Mouse (Mus musculus) liver, adult 2 months (tissue): ENCODE results near the gene Hmga2. TPM values are rescaled to one million over a fixed set of nuclear protein-coding genes. Genes with fewer than 3 reads are reported as not detected.

ENCODE experiments used
- DNase-seq: peaks from one replicate; pipeline ENCODE4 v3.0.0-alpha.2; 2011; ENCODE audit warnings: low read depth, low spot score; ENCODE audit errors: extremely low read depth
- H3K27ac ChIP-seq: fragments of 200-500 bp; replicated peaks from 2 replicates; pipeline ENCODE4 v1.5.1; 2012; ENCODE audit warnings: low read depth, mild to moderate bottlenecking, control low read depth, inconsistent platforms, low read length; ENCODE audit not compliant: insufficient read depth
- H3K27me3 ChIP-seq: fragments of 200-500 bp; 2 replicates; pipeline ENCODE4 v1.6.1; 2012; ENCODE audit warnings: mild to moderate bottlenecking, moderate library complexity, low read length, inconsistent platforms; ENCODE audit not compliant: control insufficient read depth, insufficient read depth
- H3K36me3 ChIP-seq: fragments of 200-500 bp; 2 replicates; pipeline ENCODE4 v1.6.1; 2012; ENCODE audit warnings: low read length, inconsistent platforms; ENCODE audit not compliant: control insufficient read depth, insufficient read depth
- H3K4me1 ChIP-seq: fragments of 200-500 bp; 2 replicates; pipeline ENCODE4 v1.6.1; 2011; ENCODE audit warnings: low read length; ENCODE audit not compliant: control insufficient read depth, insufficient read depth
- H3K4me3 ChIP-seq: fragments of 200-500 bp; 2 replicates; pipeline ENCODE4 v1.5.1; 2011; ENCODE audit warnings: low read depth, mild to moderate bottlenecking, control low read depth, low read length, moderate library complexity; ENCODE audit not compliant: insufficient read depth
- H3K79me2 ChIP-seq: fragments of 200-500 bp; 2 replicates; pipeline ENCODE4 v1.6.1; 2012; ENCODE audit warnings: inconsistent platforms, mild to moderate bottlenecking, low read length, moderate library complexity; ENCODE audit not compliant: control insufficient read depth, insufficient read depth
- H3K9ac ChIP-seq: fragments of 200-500 bp; 2 replicates; pipeline ENCODE4 v1.6.1; 2012; ENCODE audit warnings: low read depth, mild to moderate bottlenecking, control low read depth, inconsistent platforms, low read length
- CTCF ChIP-seq: fragments of 200-500 bp; IDR thresholded peaks from 2 replicates; pipeline ENCODE4 v1.5.1; 2011; ENCODE audit warnings: low read depth, low read length, control low read depth
- POLR2A ChIP-seq: fragments of 200-500 bp; IDR thresholded peaks from 2 replicates; pipeline ENCODE4 v1.6.1; 2011; ENCODE audit warnings: low read length, control low read depth; ENCODE audit not compliant: insufficient read depth; ENCODE audit errors: extremely low read depth
- WGBS: fragments of 180-500 bp; shearing (Covaris S2); methylation state at CpG from one replicate; pipeline ENCODE4 v1.1.7; 2018; 5-methylcytosine and 5-hydroxymethylcytosine counted together
- polyA plus RNA-seq: library from polyadenylated mRNA; depleted of rRNA; stranded (reverse); fragments of >200 nt; gene quantifications from 2 replicates; pipeline ENCODE4 v1.2.3, GENCODE M21; 2012
- total RNA-seq: library from RNA; depleted of rRNA; stranded (reverse); fragments of >200 nt; gene quantifications from 2 replicates; pipeline ENCODE4 v1.2.3, GENCODE M21; 2014

The Hmga2 gene
- total and polyA plus RNA-seq, 2 experiments: 0.05 TPM; not detected in 1

GRCm38 (mm10) chr10:120446206-120446605 is 30.1 kb downstream of the Hmga2 start:
- no peak overlapping the region for H3K9ac ChIP-seq
- DNase-seq: no peak
- no peaks in the 10 kb centered on the region for H3K79me2 ChIP-seq
- WGBS: 76% methylated on average over 9 of the region's 9 CpGs
- no peaks in the 10 kb centered on the region for H3K27me3 ChIP-seq
- TF ChIP-seq CTCF (no peak), POLR2A (no peak)
- H3K4me3 ChIP-seq: no peak overlapping the region
- H3K36me3 ChIP-seq: no peaks in the 10 kb centered on the region
- no peaks in the 10 kb centered on the region for H3K4me1 ChIP-seq
- H3K27ac ChIP-seq: no peak overlapping the region

GRCm38 (mm10) chr10:120444463-120445070 is 31.7 kb downstream of the Hmga2 start:
- H3K4me1 ChIP-seq: no peaks in the 10 kb centered on the region
- no peak for DNase-seq
- no peaks in the 10 kb centered on the region for H3K79me2 ChIP-seq
- no peak for TF ChIP-seq POLR2A
- no peak for TF ChIP-seq CTCF
- no peaks in the 10 kb centered on the region for H3K36me3 ChIP-seq
- H3K27ac ChIP-seq: no peak overlapping the region
- 94% methylated on average over 9 of the region's 9 CpGs for WGBS
- H3K4me3 ChIP-seq: no peak overlapping the region
- H3K9ac ChIP-seq: no peak overlapping the region
- H3K27me3 ChIP-seq: no peaks in the 10 kb centered on the region

- no peak for DNase-seq
- Histone ChIP-seq H3K27me3 (no peaks in the 10 kb centered on the region), H3K36me3 (no peaks in the 10 kb centered on the region), H3K4me1 (no peaks in the 10 kb centered on the region), H3K79me2 (no peaks in the 10 kb centered on the region), H3K9ac (no peak overlapping the region), H3K27ac (no peak overlapping the region), H3K4me3 (no peak overlapping the region)
- TF ChIP-seq CTCF: no peak
- no peak for TF ChIP-seq POLR2A
- WGBS: 94% methylated on average over 10 of the region's 10 CpGs
Observed at GRCm38 (mm10) chr10:120443757-120444311, 32.4 kb downstream of the Hmga2 start.

GRCm38 (mm10) chr10:120441254-120441653 is 35.0 kb downstream of the Hmga2 start:
- 75% methylated on average over 11 of the region's 11 CpGs for WGBS
- no peaks in the 10 kb centered on the region for H3K4me1 ChIP-seq
- DNase-seq: no peak
- H3K79me2 ChIP-seq: no peaks in the 10 kb centered on the region
- TF ChIP-seq CTCF (no peak), POLR2A (no peak)
- no peaks in the 10 kb centered on the region for H3K27me3 ChIP-seq
- no peak overlapping the region for H3K27ac ChIP-seq
- no peak overlapping the region for H3K4me3 ChIP-seq
- no peaks in the 10 kb centered on the region for H3K36me3 ChIP-seq
- no peak overlapping the region for H3K9ac ChIP-seq

- Histone ChIP-seq H3K4me1 (no peaks in the 10 kb centered on the region), H3K27ac (no peak overlapping the region), H3K9ac (no peak overlapping the region), H3K36me3 (no peaks in the 10 kb centered on the region), H3K4me3 (no peak overlapping the region), H3K27me3 (no peaks in the 10 kb centered on the region), H3K79me2 (no peaks in the 10 kb centered on the region)
- TF ChIP-seq POLR2A (no peak), CTCF (no peak)
- DNase-seq: no peak
- whole genome bisulfite sequencing: 64% methylated on average over 7 of the region's 7 CpGs
Observed at GRCm38 (mm10) chr10:120434433-120434832, 41.8 kb downstream of the Hmga2 start.

GRCm38 (mm10) chr10:120433463-120433815 is 42.8 kb downstream of the Hmga2 start:
- H3K79me2 ChIP-seq: no peaks in the 10 kb centered on the region
- no peaks in the 10 kb centered on the region for H3K4me1 ChIP-seq
- H3K9ac ChIP-seq: no peak overlapping the region
- no peaks in the 10 kb centered on the region for H3K27me3 ChIP-seq
- no peak for TF ChIP-seq CTCF
- TF ChIP-seq POLR2A: no peak
- DNase-seq: no peak
- no peaks in the 10 kb centered on the region for H3K36me3 ChIP-seq
- no peak overlapping the region for H3K27ac ChIP-seq
- WGBS: 78% methylated on average over 5 of the region's 5 CpGs
- H3K4me3 ChIP-seq: no peak overlapping the region
